Mouse (Mus musculus) adrenal gland, postnatal 25 days (tissue): ENCODE measurements around the gene Vezt. TPM values are rescaled to one million over a fixed set of nuclear protein-coding genes. Genes with fewer than 3 reads are reported as not detected.

Source experiments
- DNase-seq: peaks from one replicate; pipeline ENCODE4 v3.0.0; 2021; ENCODE audit warnings: mixed read lengths
- total RNA-seq: library from RNA; stranded (reverse); gene quantifications from 2 replicates; pipeline ENCODE4 v1.2.3, GENCODE M21; 2021

Vezt gene
- total RNA-seq, 1 experiment from 2014 or later, result 24.9 TPM

GRCm38 (mm10) chr10:93950991-93951390 is 84.6 kb downstream of the Vezt start:
- DNase-seq, result no peak

DNA sequence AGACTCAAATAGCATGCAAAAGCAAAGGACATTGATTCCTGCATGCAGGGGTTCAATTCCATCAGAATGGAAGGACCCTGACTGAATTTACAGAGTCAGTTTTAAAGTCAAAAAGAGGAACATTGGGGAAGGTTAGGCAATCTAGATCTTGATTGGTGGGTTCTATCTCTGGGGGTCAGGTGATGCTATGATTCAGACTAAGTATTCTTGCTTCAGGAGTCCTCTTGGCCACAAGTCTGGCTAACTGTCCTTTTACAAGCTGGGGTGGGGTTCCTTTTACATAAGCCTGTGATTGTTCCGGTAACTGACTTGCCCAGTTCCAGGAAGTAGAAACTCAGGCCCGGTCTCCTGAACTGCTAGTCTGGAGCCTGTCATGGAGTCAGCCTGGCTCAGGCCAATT is 85.7 kb downstream of the Vezt start:
- no peak for DNase-seq

- DNase-seq, result no peak
Measured at GRCm38 (mm10) chr10:93945843-93946499, 89.6 kb downstream of the Vezt start.

- no peak for DNase-seq
Measured at GRCm38 (mm10) chr10:93945364-93945763, 90.3 kb downstream of the Vezt start.

DNA sequence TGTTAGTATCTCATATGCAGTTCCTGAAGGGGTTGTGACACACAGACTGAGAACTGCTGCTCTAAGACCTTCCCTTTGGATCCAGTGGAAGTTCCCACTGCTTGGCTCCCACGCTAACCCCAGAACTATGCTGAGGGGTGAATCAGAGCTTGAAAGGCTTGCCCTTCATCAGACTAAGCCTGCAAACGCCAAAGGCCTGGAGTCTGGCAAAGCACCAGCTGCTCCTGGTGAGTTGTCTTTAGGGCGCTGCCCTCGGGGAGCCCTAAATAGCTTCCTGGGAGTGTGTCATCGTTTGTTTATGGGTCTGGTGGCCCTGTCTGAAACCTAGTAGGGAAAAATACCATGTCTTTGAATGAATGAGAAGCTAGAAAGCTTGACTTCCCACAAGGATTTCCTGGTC is 91.4 kb downstream of the Vezt start:
- peak; percentile 83 for DNase-seq

GRCm38 (mm10) chr10:93940279-93940678 is 95.3 kb downstream of the Vezt start:
- no peak for DNase-seq

- no peak for DNase-seq
Measured at GRCm38 (mm10) chr10:93939676-93940075, 95.9 kb downstream of the Vezt start.

DNA sequence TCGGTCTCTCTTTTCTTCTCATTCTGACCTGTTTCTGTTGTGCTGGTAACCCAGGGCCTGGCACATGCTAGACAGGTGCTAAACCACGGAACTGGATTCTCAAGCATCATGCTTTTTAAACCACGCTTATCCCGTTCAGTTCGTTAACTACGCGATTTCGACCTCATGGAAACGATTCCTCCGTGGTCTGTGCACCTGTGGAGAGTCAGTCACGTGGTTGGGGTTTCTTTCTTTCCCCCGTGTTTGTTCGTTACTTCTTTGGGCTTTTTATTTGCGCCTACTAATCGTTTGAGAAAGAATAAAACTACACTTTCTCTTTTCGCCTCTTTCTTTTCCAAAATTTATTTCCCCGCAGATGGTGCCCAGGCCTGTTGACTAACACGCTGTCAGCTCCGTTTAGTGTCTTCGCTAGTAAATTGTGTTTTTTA is 96.8 kb downstream of the Vezt start:
- DNase-seq, result no peak

- peak; percentile 63 for DNase-seq
Measured at GRCm38 (mm10) chr10:93933980-93934379, 101.6 kb downstream of the Vezt start.

GRCm38 (mm10) chr10:93932861-93933260 is 102.8 kb downstream of the Vezt start:
- DNase-seq, result peak; percentile 66

GRCm38 (mm10) chr10:93932020-93932419 is 103.6 kb downstream of the Vezt start:
- no peak for DNase-seq

GRCm38 (mm10) chr10:93931431-93931830 is 104.2 kb downstream of the Vezt start:
- no peak for DNase-seq

DNA sequence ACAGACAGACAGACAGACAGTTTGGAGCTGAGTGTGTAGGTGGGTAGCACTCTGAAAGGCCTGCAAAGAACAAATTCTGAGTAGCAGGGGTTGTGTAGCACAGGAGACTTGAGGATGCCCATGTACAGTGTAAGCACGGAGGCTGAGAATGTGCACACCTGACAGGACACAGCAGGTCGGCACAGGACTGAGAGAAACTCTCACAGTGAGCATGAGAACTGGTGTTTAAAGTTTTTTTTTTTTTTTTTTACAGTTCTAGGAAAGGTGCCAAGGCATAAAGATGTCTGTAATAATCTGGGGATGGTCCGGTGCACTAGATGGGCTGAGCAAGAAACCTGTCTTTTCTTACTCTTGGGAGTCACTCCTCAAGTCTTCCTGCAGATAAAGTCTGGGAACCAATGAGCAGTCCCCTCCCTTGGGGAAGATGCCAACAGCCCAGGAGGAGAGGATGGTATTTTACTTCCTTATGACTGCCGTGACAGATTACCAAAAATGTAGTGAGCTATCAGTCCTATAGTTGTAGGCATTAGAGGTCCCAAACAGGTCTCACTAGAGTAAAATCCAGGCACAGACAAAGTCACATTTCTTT is 105.3 kb downstream of the Vezt start:
- DNase-seq, result no peak

GRCm38 (mm10) chr10:93924666-93925065 is 111.0 kb downstream of the Vezt start:
- DNase-seq, result no peak

DNA sequence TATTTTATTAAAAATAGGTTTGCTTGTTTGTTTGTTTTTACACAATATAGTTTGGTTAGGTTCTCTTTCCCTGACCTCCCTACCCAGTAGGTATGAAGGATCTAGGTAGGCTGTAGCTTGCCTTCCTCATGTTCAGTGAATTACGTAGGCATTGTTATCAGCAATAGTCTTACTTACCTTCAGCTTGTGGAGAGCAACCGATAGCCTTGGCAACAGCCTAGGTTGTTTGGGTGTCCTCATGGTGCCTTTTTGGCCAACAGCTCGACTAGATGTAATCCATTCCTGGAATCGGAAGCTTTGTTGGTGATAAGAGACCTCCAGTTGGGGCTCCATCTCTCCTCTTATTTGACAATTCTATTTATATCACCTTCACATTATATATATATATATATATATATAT is 114.5 kb downstream of the Vezt start:
- no peak for DNase-seq

- DNase-seq, result peak; percentile 2
Measured at GRCm38 (mm10) chr10:93919227-93919626, 116.4 kb downstream of the Vezt start.

DNA sequence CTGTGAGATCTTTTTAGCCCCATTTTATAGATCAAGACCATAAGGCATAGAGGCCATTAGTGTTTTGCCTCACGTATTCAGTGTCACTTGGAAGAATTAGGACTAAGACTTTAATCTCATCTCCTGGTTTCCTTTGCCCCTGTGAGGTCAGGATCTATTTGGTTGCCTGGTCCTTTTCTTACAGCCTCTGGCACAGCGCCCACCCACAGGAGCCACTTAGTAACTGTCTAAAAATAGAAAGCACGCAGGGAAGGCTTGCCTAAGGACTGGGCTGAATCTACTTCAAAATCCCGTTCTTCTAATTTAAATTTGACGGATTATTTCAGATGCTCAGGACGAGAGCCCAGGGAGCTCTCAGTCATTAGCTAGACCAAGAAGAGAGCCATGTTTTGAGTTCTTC is 116.9 kb downstream of the Vezt start:
- DNase-seq, result peak; percentile 61

DNA sequence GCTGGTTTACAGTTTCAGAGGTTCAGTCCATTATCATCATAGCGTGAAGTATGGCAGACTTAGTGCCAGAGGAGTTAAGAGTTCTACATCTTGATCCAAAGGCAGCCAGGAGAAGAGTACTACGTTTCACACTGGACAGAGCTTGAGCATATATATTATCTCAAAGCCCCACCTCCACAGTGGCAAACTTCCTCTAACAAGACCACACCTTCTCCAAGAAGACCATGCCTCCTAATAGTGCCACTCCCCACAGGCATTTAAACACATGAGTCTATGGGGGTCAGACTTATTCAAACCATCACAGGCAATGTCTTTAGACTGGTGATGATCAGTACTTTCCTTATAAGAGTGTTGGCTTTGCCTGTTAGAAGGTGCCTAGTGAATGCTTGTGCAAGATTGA is 117.5 kb downstream of the Vezt start:
- DNase-seq, result no peak

DNA sequence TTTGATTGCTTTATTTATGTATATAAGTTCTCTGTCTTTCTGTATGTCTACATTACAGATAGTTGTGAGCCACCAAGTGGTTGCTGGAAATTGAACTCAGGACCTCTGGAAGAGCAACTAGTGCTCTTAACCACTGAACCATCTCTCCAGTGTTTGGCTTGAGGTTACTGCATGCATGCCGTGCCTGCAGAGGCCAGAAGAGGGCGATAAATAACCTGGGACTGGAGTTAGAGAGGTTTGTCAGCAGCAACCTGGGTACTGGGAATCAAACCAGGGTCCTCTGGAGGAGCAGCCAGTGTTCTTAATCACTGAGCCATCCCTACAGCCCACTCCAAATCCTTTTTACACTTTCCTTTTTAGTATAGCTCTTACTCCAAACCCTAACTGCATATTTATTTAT is 118.8 kb downstream of the Vezt start:
- DNase-seq, result no peak

DNA sequence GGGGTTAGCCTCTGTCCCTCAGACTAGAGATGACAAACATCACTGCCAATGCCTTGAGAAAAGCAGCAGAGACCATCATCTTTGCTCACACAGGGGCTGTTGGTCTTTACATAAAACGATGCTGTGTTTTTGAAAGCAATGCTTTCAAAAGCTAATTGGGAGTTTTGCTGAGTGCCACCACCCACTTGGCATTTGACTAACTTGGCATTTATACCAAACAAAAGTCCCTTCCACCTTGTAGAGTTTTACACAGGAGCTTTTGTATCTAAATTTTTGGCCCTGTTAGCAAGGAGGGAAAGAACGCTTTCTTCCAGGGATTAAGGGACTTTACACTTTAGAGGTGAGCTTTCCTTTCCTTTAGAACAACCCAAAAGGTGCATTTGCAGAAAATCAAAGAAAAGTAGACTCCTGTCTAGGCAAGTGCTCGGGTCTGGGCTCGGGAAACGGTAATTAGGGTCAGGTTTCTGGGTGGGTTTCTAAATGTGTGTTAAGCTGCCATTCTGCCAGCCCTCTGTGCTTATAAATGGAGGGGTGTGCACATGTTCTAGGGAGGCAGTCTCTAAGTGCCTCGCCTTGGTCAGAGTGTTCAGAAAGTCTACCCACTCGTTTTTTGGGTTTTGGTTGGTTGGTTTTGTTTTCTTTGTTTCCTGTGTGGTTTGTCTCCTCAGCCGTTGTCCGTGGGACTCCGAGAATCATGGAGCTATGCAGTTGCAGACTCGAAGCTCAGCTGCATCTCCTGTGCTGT is 119.9 kb downstream of the Vezt start:
- no peak for DNase-seq

DNA sequence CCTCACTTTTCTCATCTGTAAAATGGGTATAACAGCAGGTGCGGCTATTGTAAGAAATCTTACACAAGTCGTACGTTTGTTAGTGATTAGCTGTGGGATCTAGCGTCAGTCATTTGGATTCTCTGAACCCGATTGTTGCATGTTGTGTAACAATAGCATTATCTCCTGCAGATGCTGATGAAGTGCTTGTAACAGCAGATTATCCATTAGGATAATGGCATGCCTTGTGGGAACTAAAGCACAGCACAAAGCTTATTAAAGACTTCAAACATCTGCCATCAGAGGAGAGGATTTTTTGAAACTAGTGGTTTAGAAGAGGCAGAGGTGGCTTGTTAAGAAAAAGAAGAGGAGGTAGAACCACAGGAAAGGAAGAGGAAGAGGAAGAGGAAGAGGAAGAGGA is 122.1 kb downstream of the Vezt start:
- DNase-seq, result no peak

- DNase-seq, result no peak
Measured at GRCm38 (mm10) chr10:93912917-93913316, 122.7 kb downstream of the Vezt start.

DNA sequence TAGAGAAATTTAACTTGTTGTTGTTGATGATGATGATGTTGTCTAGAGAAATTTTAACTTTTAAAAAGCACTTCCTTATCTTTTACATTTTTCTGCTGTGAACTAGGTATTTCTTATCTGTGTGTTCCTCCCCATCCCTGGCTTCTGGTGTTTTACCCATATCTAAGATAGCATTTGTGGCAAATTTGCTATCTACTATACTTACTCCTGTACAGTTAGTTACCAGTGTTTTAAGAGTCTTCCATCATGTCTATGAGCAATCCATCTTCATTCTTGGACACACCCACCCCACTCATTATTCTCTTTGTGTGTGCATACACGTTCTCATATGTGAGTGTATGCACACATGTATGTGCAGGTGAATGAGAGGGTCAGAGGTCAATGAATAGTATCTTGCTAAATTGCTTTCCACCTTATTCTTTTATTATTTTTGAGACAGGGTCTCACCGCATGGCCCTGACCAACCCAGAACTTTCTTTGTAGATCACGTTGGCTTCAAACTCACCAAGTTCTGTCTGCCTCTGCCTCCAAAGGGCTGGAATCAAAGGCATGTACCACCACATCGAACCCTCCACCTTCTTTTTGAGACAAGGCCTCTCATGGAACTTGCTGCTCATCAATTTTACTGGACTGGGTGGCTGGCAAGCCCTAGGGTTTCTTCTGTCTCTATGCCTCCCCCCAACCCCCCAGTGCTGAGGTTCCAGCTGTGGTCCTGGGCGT is 123.3 kb downstream of the Vezt start:
- DNase-seq, result no peak
